Mouse (Mus musculus) pancreas, adult 10 weeks (tissue): ENCODE measurements around the gene Dppa2. TPM values are rescaled to one million over a fixed set of nuclear protein-coding genes. Genes with fewer than 3 reads are reported as not detected.

Experiments
- polyA plus RNA-seq: library from polyadenylated mRNA; stranded (reverse); fragments of 350-450 nt; fragmentation: Illumina TruSeq; extraction: RNeasy Lipid Tissue Mini Kit (QIAGEN cat#74804); gene quantifications from one replicate; pipeline ENCODE4 v1.2.3, GENCODE M21; 2015; ENCODE audit warnings: low read depth, low replicate concordance; ENCODE audit not compliant: insufficient read depth

The Dppa2 gene
- polyA plus RNA-seq: not detected

GRCm38 (mm10) chr16:48303509-48303908 lies at the start of gene Dppa2:
Gene Dppa2, plus strand, starts transcription at chr16:48303908.

DNA sequence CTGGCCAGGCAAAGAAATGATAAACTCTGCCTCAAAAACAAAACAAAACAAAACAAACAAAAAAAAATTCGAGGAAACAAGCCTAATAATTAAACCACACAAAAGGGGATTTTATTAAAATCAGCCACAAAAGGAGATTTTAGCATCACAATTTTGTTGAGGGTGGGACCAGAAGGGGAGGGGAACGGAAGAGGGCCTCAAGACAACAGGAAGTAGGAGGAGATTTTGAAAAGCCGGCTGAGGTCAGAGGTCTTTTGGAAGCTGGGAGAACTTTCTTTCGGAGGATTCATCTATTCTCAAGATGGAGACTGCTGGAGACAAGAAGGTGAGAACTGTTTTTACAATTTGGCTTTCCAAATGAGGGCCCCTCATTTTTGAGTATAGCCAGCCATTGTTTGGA lies 20.2 kb upstream of the Dppa2 start, which contains the start of gene Dppa4:
Dppa4 (plus strand) TSS at position 217 of the 400 bp plus-strand sequence.

Other genes starting within 250 kb of the Dppa2 start
- gene Dppa4, start 20.2 kb upstream of the Dppa2 start, polyA plus RNA-seq: not detected
- gene Gm5485, start 108.5 kb downstream of the Dppa2 start, polyA plus RNA-seq: not detected
- gene Morc1, start 127.3 kb downstream of the Dppa2 start, polyA plus RNA-seq: not detected